In the genomic region with DNA sequence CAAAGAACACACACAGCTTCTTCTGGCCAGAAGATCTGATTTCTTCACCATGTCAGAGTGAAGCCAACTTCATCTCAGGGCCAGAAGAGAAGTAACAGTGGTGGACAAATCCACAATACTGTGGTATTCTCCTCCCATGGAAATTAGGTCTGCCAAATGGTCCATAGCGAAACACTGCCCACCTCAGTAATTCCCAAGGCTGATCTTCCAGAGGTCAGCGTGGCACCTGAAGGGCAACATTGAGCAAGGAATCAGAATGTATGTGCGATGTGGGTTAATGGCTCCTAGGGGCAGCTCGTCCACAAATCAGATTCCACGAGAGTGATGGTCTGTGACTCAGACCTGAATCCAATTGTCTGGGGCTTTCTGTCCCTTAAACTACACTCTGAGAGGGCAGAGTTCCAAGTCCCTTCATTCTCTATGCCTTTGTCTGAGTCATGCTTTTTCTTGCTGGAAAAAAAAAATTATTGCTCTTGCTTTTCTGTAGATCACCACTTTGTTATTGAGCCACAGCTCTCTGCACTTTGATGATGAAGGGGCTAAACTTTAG, we compare ENCODE assay signal across 19 mouse cellular contexts.
DNase-seq lines count a peak whose midpoint lies in the region; ATAC-seq and TF ChIP-seq lines count a peak whose summit lies in the region.
"Had no signal": no experiment of that assay in that cellular context is flagged by ENCODE, and none has a peak within 500 bp of the region (broad histone marks: within the 10 kb centered on the region; RNA-seq: fewer than 3 reads in every experiment).

No protein-coding gene starts in this region.

- TF ChIP-seq CTCF in embryonic fibroblast, embryonic 13.5 days (IDR thresholded peaks at IDR 0.05; ENCODE audit: borderline replicate concordance, insufficient read depth, low read length) = no peak
- TF ChIP-seq CTCF in intestine, postnatal 0 days (IDR thresholded peaks at IDR 0.05; ENCODE audit: low read depth) = no peak

- H3K4me3 ChIP-seq in kidney, embryonic 16.5 days (ENCODE audit: low read length) = no peak overlapping the region
- H3K4me3 ChIP-seq in embryonic fibroblast, embryonic 13.5 days (ENCODE audit: insufficient read depth, low read length) = no peak overlapping the region
- no peak overlapping the region for H3K4me3 ChIP-seq in intestine, postnatal 0 days (ENCODE audit: low read depth, low read length)
- H3K4me3 ChIP-seq: embryonic facial prominence, embryonic 10.5 days; erythroblast, embryonic 14.5 days; forebrain, embryonic 10.5 days; gastrocnemius, adult 2 months; heart, embryonic 13.5 days; hindbrain, embryonic 15.5 days had no signal

- H3K4me2 ChIP-seq in kidney, embryonic 16.5 days (replicated peaks; ENCODE audit: low read depth, low read length) = no peak overlapping the region
- no peak overlapping the region for H3K4me2 ChIP-seq in intestine, postnatal 0 days (replicated peaks; ENCODE audit: low read depth)
- H3K4me2 ChIP-seq: heart, embryonic 13.5 days; hindbrain, embryonic 15.5 days had no signal

- peak; percentile 60; the same call in 1 of the 2 replicates for ATAC-seq in kidney, embryonic 16.5 days (ENCODE audit: low FRiP score, low TSS enrichment)
- no peak for ATAC-seq in intestine, postnatal 0 days
- ATAC-seq: forebrain, embryonic 14.5 days had no signal

- no peak for TF ChIP-seq POLR2A in embryonic fibroblast, embryonic 13.5 days (IDR thresholded peaks at IDR 0.05; ENCODE audit: low read depth, low read length)

- no peak overlapping the region for H3K9ac ChIP-seq in kidney, embryonic 16.5 days (replicated peaks; ENCODE audit: low read length)
- H3K9ac ChIP-seq in intestine, postnatal 0 days (ENCODE audit: low read depth, low read length) = no peak overlapping the region
- H3K9ac ChIP-seq: heart, embryonic 13.5 days; hindbrain, embryonic 15.5 days had no signal

- H3K9me3 ChIP-seq in kidney, embryonic 16.5 days (ENCODE audit: low read length) = no peaks in the 10 kb centered on the region
- H3K9me3 ChIP-seq in intestine, postnatal 0 days (ENCODE audit: control insufficient read depth) = no peaks in the 10 kb centered on the region
- H3K9me3 ChIP-seq: embryonic facial prominence, embryonic 10.5 days; forebrain, embryonic 10.5 days; heart, embryonic 13.5 days; hindbrain, embryonic 15.5 days had no signal

- peaks cover 16% of the 10 kb centered on the region for H3K4me1 ChIP-seq in kidney, embryonic 16.5 days (ENCODE audit: insufficient read depth, low read length)
- H3K4me1 ChIP-seq in embryonic fibroblast, embryonic 13.5 days (ENCODE audit: control insufficient read depth, insufficient read depth, low read length) = peaks cover 8% of the 10 kb centered on the region; the same call in 1 of the 2 replicates
- no peaks in the 10 kb centered on the region for H3K4me1 ChIP-seq in intestine, postnatal 0 days (replicated peaks; ENCODE audit: control insufficient read depth, insufficient read depth, low read length)
- H3K4me1 ChIP-seq: heart, embryonic 13.5 days had no signal

- no peaks in the 10 kb centered on the region for H3K36me3 ChIP-seq in kidney, embryonic 16.5 days (ENCODE audit: insufficient read depth, low read length)
- H3K36me3 ChIP-seq in intestine, postnatal 0 days (ENCODE audit: control insufficient read depth, insufficient read depth) = no peaks in the 10 kb centered on the region
- H3K36me3 ChIP-seq: embryonic facial prominence, embryonic 10.5 days; forebrain, embryonic 10.5 days; heart, embryonic 13.5 days; hindbrain, embryonic 15.5 days had no signal

- DNase-seq in adrenal gland, adult 2 months = peak; percentile 14
- no peak for DNase-seq in adrenal gland, adult 18-20 months (ENCODE audit: low spot score in 2 of 2)
- no peak for DNase-seq in kidney, adult 9 months
- DNase-seq in 3T3-L1 (ENCODE audit: low read depth, low spot score) = peak; percentile 19
- DNase-seq: adrenal gland, postnatal 14 days; cerebellum, adult 2 months; cerebellum, postnatal 10 days; gastrocnemius, adult 2 months; gastrocnemius, postnatal 25 days; heart, postnatal 36 days had no signal

- 38% methylated on average over 5 of the region's 5 CpGs for WGBS in kidney, embryonic 16.5 days
- 80% methylated on average over 5 of the region's 5 CpGs for WGBS in intestine, postnatal 0 days

- 0 out of 2 replicates have a peak overlapping the region, but pooled peaks have one; percentile 25 for H3K27ac ChIP-seq in kidney, embryonic 16.5 days (ENCODE audit: low read length)
- H3K27ac ChIP-seq in embryonic fibroblast, embryonic 13.5 days (ENCODE audit: insufficient read depth, low read length) = 0 out of 2 replicates have a peak overlapping the region, but pooled peaks have one; percentile 1
- H3K27ac ChIP-seq in intestine, postnatal 0 days (ENCODE audit: low read depth, low read length) = no peak overlapping the region
- H3K27ac ChIP-seq: embryonic facial prominence, embryonic 10.5 days; forebrain, embryonic 10.5 days; gastrocnemius, adult 2 months; heart, embryonic 13.5 days; hindbrain, embryonic 15.5 days had no signal

- H3K27me3 ChIP-seq in kidney, embryonic 16.5 days (ENCODE audit: insufficient read depth, low read length) = no peaks in the 10 kb centered on the region
- H3K27me3 ChIP-seq in intestine, postnatal 0 days (replicated peaks; ENCODE audit: control insufficient read depth, insufficient read depth, low read length) = no peaks in the 10 kb centered on the region
- H3K27me3 ChIP-seq: heart, embryonic 13.5 days; hindbrain, embryonic 15.5 days had no signal

Comparison
In these comparisons a context has a peak if more than half of its experiments do, and no peak if none do; other contexts are left out.
1. DNase-seq: peak in adrenal gland, adult 2 months (single experiment) and 3T3-L1 (single experiment); none in adrenal gland, adult 18-20 months (0 of 2) and kidney, adult 9 months (single experiment).